Mouse (Mus musculus) heart, adult 2 months (tissue): ENCODE results near the gene Ispd. TPM values are rescaled to one million over a fixed set of nuclear protein-coding genes. Genes with fewer than 3 reads are reported as not detected.

Source experiments
- DNase-seq, 2 experiments: peaks; one replicate each; pipeline ENCODE4 v3.0.0; 2021
- H3K27ac ChIP-seq: fragments of 200-600 bp; 2 replicates; pipeline ENCODE4 v1.8.1; 2022
- H3K27me3 ChIP-seq: fragments of 200-500 bp; 2 replicates; pipeline ENCODE4 v1.6.1; 2012; ENCODE audit warnings: mild to moderate bottlenecking, low read length, inconsistent platforms, mixed read lengths; ENCODE audit not compliant: control insufficient read depth, insufficient read depth
- H3K36me3 ChIP-seq: fragments of 200-500 bp; 2 replicates; pipeline ENCODE4 v1.6.1; 2012; ENCODE audit warnings: low read length, inconsistent platforms; ENCODE audit not compliant: control insufficient read depth, insufficient read depth
- H3K4me1 ChIP-seq: fragments of 200-500 bp; 2 replicates; pipeline ENCODE4 v1.6.1; 2011; ENCODE audit warnings: low read length; ENCODE audit not compliant: control insufficient read depth, insufficient read depth
- H3K4me3 ChIP-seq: fragments of 200-600 bp; 2 replicates; pipeline ENCODE4 v1.8.1; 2022
- H3K79me2 ChIP-seq: fragments of 200-500 bp; replicated peaks from 2 replicates; pipeline ENCODE4 v1.6.1; 2012; ENCODE audit warnings: mild to moderate bottlenecking, inconsistent platforms, low read length, moderate library complexity, mixed read lengths; ENCODE audit not compliant: control insufficient read depth, insufficient read depth
- H3K9ac ChIP-seq: fragments of 200-500 bp; 2 replicates; pipeline ENCODE4 v1.6.1; 2012; ENCODE audit warnings: low read depth, mild to moderate bottlenecking, control low read depth, inconsistent platforms, low read length, mixed read lengths
- CTCF ChIP-seq: fragments of 200-600 bp; IDR thresholded peaks from 2 replicates; pipeline ENCODE4 v1.8.1; 2022; ENCODE audit warnings: antibody characterized with exemption, mild to moderate bottlenecking, moderate library complexity
- EP300 ChIP-seq: fragments of 200-500 bp; IDR thresholded peaks from 2 replicates; pipeline ENCODE4 v1.6.1; 2011; ENCODE audit warnings: low read depth, low read length, control low read depth; ENCODE audit not compliant: insufficient read depth
- POLR2A ChIP-seq: fragments of 200-500 bp; IDR thresholded peaks from 2 replicates; pipeline ENCODE4 v1.6.1; 2011; ENCODE audit warnings: mild to moderate bottlenecking, low read depth, low read length, control low read depth; ENCODE audit not compliant: insufficient read depth
- WGBS: fragments of 180-500 bp; shearing (Covaris S2); methylation state at CpG from one replicate; pipeline ENCODE4 v1.1.7; 2018; 5-methylcytosine and 5-hydroxymethylcytosine counted together
- intact Hi-C: fragments of 180-260 bp; cut with DNase I; formaldehyde crosslinking; loops from one replicate; pipeline ENCODE4 v1.15.1; 2025
- polyA plus RNA-seq: library from polyadenylated mRNA; depleted of rRNA; stranded (reverse); fragments of >200 nt; gene quantifications from 2 replicates; pipeline ENCODE4 v1.2.3, GENCODE M21; 2012; rRNA removed
- total RNA-seq, 2 experiments: library from RNA; stranded (reverse); gene quantifications; 2 replicates each; pipeline ENCODE4 v1.2.3; 2021

Ispd gene
- total and polyA plus RNA-seq, 3 experiments: 2.0 to 5.1 (median 4.4) TPM

DNA sequence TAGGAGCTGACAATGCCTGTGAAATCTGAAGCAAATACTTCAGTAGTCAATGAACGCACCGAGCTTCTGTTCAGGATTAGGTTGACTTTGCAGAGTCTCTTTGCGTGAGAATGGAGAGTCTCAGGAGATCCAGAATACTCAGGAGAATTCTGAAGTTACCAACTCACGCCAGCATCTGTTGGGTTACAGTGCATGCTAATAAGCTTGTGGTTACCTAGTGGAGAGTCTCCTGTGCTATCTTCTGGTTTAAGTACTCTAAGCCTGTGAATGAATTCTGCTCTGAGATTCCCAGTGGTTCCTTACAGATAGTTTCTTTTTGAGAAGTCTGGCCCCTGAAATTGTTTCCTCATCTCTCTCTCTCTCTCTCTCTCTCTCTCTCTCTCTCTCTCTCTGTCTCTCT lies 343.0 kb downstream of the Ispd start:
- Histone ChIP-seq H3K36me3 (peaks cover 4% of the 10 kb centered on the region), H3K27ac (peak overlapping the region; percentile 4; the same call in 1 of the 2 replicates), H3K27me3 (no peaks in the 10 kb centered on the region), H3K4me1 (peaks cover 5% of the 10 kb centered on the region), H3K79me2 (no peaks in the 10 kb centered on the region), H3K4me3 (no peak overlapping the region), H3K9ac (no peak overlapping the region)
- no peak for TF ChIP-seq POLR2A
- TF ChIP-seq CTCF: no peak
- no peak for TF ChIP-seq EP300
- DNase-seq: no peak
- 72% methylated on average over 4 of the region's 4 CpGs for WGBS
- intact Hi-C loops: loop anchor here (5.0 kb wide), 2 partner anchors 58 to 193 kb away; no protein-coding TSS in a partner anchor

DNA sequence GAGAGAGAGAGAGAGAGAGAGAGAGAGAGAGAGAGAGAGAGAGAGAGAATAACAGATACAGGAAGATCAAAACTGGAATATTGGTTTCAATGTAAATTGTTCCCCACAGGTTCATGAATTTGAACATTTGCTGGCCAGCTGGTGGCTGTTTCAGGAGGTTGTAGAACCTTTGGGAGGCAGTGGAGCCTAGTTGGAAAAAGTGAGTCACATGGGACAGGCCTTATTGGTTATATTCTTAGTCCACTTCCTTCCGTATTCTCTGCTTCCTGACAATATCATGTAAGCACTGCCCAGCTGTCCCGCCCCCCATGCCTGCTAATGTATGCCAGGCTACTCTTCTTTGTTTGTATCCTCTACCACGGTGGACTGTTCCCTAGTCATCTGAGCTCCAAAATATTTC lies 344.0 kb downstream of the Ispd start:
- no peaks in the 10 kb centered on the region for H3K27me3 ChIP-seq
- H3K79me2 ChIP-seq: no peaks in the 10 kb centered on the region
- H3K4me1 ChIP-seq: peaks cover 5% of the 10 kb centered on the region
- no peak overlapping the region for H3K27ac ChIP-seq
- intact Hi-C loops: loop anchor here (5.0 kb wide), 1 partner anchor 47 kb away; no protein-coding TSS in a partner anchor
- TF ChIP-seq POLR2A: no peak
- no peak for TF ChIP-seq CTCF
- TF ChIP-seq EP300: no peak
- no peak for DNase-seq
- peaks cover 2% of the 10 kb centered on the region for H3K36me3 ChIP-seq
- 57% methylated on average over 3 of the region's 3 CpGs for WGBS
- H3K9ac ChIP-seq: no peak overlapping the region
- H3K4me3 ChIP-seq: no peak overlapping the region

DNA sequence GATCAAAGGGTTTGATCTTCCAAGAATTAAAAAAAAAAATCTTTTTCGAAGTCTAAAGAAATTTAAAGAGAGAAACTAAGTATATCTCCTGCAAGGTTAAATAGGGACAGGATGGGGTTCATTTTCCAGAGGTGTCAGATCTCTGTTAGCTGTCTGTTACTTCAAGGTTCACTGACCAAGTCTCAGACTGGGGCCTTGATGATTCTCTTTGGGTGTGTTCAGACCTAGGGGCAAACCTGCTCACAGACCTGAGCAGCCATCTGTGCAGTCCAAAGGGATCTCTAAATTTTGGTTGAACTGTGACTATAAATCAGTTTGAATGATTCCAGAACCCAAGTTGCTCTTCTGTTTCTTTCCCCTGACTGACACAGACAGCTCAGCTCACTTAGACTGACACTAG lies 344.8 kb downstream of the Ispd start:
- DNase-seq: no peak
- peak overlapping the region; percentile 41; the same call in 1 of the 2 replicates for H3K27ac ChIP-seq
- H3K4me1 ChIP-seq: peaks cover 4% of the 10 kb centered on the region
- no peaks in the 10 kb centered on the region for H3K27me3 ChIP-seq
- no peak overlapping the region for H3K4me3 ChIP-seq
- TF ChIP-seq EP300 (no peak), POLR2A (no peak), CTCF (no peak)
- no peaks in the 10 kb centered on the region for H3K79me2 ChIP-seq
- intact Hi-C loops: loop anchor here (5.0 kb wide), 1 partner anchor 46 kb away; no protein-coding TSS in a partner anchor
- no peak overlapping the region for H3K9ac ChIP-seq
- 77% methylated on average over 1 of the region's 1 CpGs for WGBS
- H3K36me3 ChIP-seq: peaks cover 2% of the 10 kb centered on the region

DNA sequence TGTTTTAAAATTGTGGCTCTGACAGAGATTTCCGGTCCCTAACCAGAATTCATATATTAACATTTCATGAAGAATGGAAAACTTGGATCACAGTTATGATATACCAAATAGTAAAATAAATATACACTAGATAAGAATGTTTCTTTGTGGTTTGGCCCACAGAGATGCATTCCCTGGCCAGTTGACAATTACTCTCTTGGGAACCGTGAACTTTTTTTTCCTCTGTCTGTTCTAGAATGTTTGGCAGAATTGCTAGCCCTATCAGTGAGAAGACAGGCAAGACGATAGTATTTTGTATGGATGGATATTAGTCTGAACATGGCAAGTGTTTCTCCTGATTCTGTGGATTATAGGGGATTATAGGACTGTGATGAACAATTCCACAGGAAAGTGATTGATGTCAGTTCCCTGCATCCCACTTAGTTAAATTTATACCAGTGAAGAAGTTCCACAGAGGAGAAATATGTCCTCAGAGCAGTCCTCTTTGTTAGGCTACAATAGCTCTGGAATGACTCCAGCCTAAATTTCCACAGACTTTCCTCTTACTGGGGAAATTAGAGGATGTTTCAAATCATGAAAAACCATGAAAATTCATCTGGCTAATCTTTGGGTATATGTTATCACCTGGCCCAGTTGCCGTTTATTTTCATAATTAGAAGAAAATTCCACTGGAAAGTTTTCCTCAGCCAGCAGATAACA lies 352.6 kb downstream of the Ispd start:
- WGBS: 42% methylated on average over 4 of the region's 4 CpGs
- TF ChIP-seq CTCF (no peak), EP300 (no peak), POLR2A (no peak)
- H3K79me2 ChIP-seq: no peaks in the 10 kb centered on the region
- no peak overlapping the region for H3K27ac ChIP-seq
- no peak overlapping the region for H3K4me3 ChIP-seq
- DNase-seq: no peak
- no peaks in the 10 kb centered on the region for H3K4me1 ChIP-seq
- no peaks in the 10 kb centered on the region for H3K27me3 ChIP-seq
- H3K9ac ChIP-seq: no peak overlapping the region
- H3K36me3 ChIP-seq: no peaks in the 10 kb centered on the region
- intact Hi-C loops: no loop called here

Other genes with a start within 250 kb of the Ispd start
- gene Ankmy2, start 224.3 kb upstream of the Ispd start, total RNA-seq: 10 to 100 TPM; 13.3 to 15.5 TPM
- gene Ankmy2, start 224.3 kb upstream of the Ispd start, polyA plus RNA-seq: 7.0 and 12.4 TPM in 2 replicates
- 100 to 1,000 TPM; 175 to 199 TPM for gene Bzw2, start 223.4 kb upstream of the Ispd start, total RNA-seq
- 67.3 and 128 TPM in 2 replicates for gene Bzw2, start 223.4 kb upstream of the Ispd start, polyA plus RNA-seq
- not detected for gene Lrrc72, start 128.1 kb upstream of the Ispd start, total RNA-seq
- not detected in 2 replicates for gene Lrrc72, start 128.1 kb upstream of the Ispd start, polyA plus RNA-seq
- gene Sostdc1, start 67.3 kb upstream of the Ispd start, total RNA-seq: under 1 TPM; 0.27 to 0.31 TPM
- gene Sostdc1, start 67.3 kb upstream of the Ispd start, polyA plus RNA-seq: 0.49 and 0.73 TPM in 2 replicates
- gene D630036H23Rik, start 731 bp downstream of the Ispd start, total RNA-seq: 1 to 10 TPM; 1.2 to 1.3 TPM
- 0.26 and 0.59 TPM in 2 replicates for gene D630036H23Rik, start 731 bp downstream of the Ispd start, polyA plus RNA-seq